Mouse (Mus musculus) hindbrain, embryonic 14.5 days (tissue): Measurements from ENCODE around the gene B4galt5. TPM values are rescaled to one million over a fixed set of nuclear protein-coding genes. Genes with fewer than 3 reads are reported as not detected.

Source experiments
- ATAC-seq: fragments of 200-750 bp; cut with Nextera tagmentation; 2 replicates; pipeline ENCODE4 v1.8.0; 2017; ENCODE audit warnings: moderate number of reproducible peaks, mild to moderate bottlenecking, moderate TSS enrichment, moderate library complexity; ENCODE audit not compliant: low FRiP score
- DNase-seq: peaks from one replicate; pipeline ENCODE4 v3.0.0-alpha.2; 2015; ENCODE audit warnings: low spot score
- H3K27ac ChIP-seq: fragments of 300-500 bp; sonication (generic); 2 replicates; pipeline ENCODE4 v1.5.1; 2014; ENCODE audit warnings: mild to moderate bottlenecking, moderate library complexity
- H3K27me3 ChIP-seq: fragments of 300-500 bp; sonication (generic); 2 replicates; pipeline ENCODE4 v1.6.1; 2014; ENCODE audit warnings: mild to moderate bottlenecking, low read length, mixed read lengths; ENCODE audit not compliant: control insufficient read depth, insufficient read depth
- H3K36me3 ChIP-seq: fragments of 300-500 bp; sonication (generic); replicated peaks from 2 replicates; pipeline ENCODE4 v1.6.1; 2014; ENCODE audit not compliant: control insufficient read depth, insufficient read depth
- H3K4me1 ChIP-seq: fragments of 300-500 bp; sonication (generic); replicated peaks from 2 replicates; pipeline ENCODE4 v1.6.1; 2014; ENCODE audit warnings: antibody characterized with exemption, low read length, mixed read lengths; ENCODE audit not compliant: control insufficient read depth, insufficient read depth
- H3K4me2 ChIP-seq: fragments of 300-500 bp; sonication (generic); replicated peaks from 2 replicates; pipeline ENCODE4 v1.6.1; 2014; ENCODE audit warnings: mild to moderate bottlenecking, moderate library complexity
- H3K4me3 ChIP-seq: fragments of 300-500 bp; sonication (generic); replicated peaks from 2 replicates; pipeline ENCODE4 v1.5.1; 2014; ENCODE audit warnings: mild to moderate bottlenecking, low read length
- H3K9ac ChIP-seq: fragments of 300-500 bp; sonication (generic); 2 replicates; pipeline ENCODE4 v1.6.1; 2014
- H3K9me3 ChIP-seq: fragments of 300-500 bp; sonication (generic); 2 replicates; pipeline ENCODE4 v1.6.1; 2016; ENCODE audit warnings: low read length; ENCODE audit not compliant: control insufficient read depth
- WGBS: fragments of 180-500 bp; shearing (Covaris S2); extraction: QIAGEN DNeasy Blood & Tissue Kit; methylation state at CpG from one replicate; pipeline ENCODE4 v1.1.7; 2014; 5-methylcytosine and 5-hydroxymethylcytosine counted together
- polyA plus RNA-seq: library from polyadenylated mRNA; unstranded; fragments of >200 nt; fragmentation: Nextera tagmentation; extraction: Ambion mirVana; gene quantifications from 2 replicates; pipeline ENCODE4 v1.2.1, GENCODE M21; 2014

B4galt5 gene
- polyA plus RNA-seq, 1 experiment from 2014 or later, result 24.7 TPM

DNA sequence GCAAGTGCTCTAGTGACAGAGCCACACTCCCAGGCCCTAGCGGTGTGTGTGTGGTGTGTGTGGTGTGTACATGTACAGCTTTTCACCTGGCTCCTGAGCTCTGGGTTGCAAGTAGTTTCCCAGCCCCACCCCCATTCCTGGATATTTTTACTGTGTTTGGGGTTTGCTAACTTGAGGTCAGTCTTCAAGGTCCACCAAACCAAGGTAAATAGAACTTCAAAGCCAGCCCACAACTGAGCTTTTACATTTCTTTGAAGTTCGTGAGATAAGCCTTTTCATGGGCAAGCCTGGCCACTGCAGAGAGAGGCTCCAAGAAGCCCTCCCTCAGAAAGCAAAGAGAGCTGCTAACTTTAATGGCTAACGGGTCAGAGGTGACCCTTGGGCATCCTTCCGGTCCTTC is 30.0 kb upstream of the B4galt5 start:
- Histone ChIP-seq H3K4me1 (no peaks in the 10 kb centered on the region; the same call in 1 of the 2 replicates), H3K27me3 (no peaks in the 10 kb centered on the region), H3K27ac (no peak overlapping the region), H3K9ac (no peak overlapping the region), H3K36me3 (no peaks in the 10 kb centered on the region), H3K4me3 (no peak overlapping the region), H3K9me3 (no peaks in the 10 kb centered on the region), H3K4me2 (no peak overlapping the region)
- DNase-seq (no peak), ATAC-seq (no peak)
- 35% methylated on average over 4 of the region's 4 CpGs for WGBS

GRCm38 (mm10) chr2:167377697-167378096 is 28.7 kb upstream of the B4galt5 start:
- H3K4me3 ChIP-seq, result no peak overlapping the region
- no peak overlapping the region for H3K4me2 ChIP-seq
- no peak for DNase-seq
- H3K9ac ChIP-seq, result no peak overlapping the region
- no peaks in the 10 kb centered on the region for H3K9me3 ChIP-seq
- 78% methylated on average over 3 of the region's 3 CpGs for WGBS
- no peak overlapping the region for H3K27ac ChIP-seq
- no peak for ATAC-seq
- no peaks in the 10 kb centered on the region; the same call in 1 of the 2 replicates for H3K4me1 ChIP-seq
- H3K27me3 ChIP-seq, result no peaks in the 10 kb centered on the region
- H3K36me3 ChIP-seq, result no peaks in the 10 kb centered on the region

- Histone ChIP-seq H3K4me2 (no peak overlapping the region), H3K9ac (no peak overlapping the region), H3K36me3 (no peaks in the 10 kb centered on the region), H3K4me1 (no peaks in the 10 kb centered on the region; the same call in 1 of the 2 replicates), H3K4me3 (no peak overlapping the region), H3K27me3 (no peaks in the 10 kb centered on the region), H3K9me3 (no peaks in the 10 kb centered on the region), H3K27ac (no peak overlapping the region)
- no peak for ATAC-seq
- no peak for DNase-seq
- WGBS, result 70% methylated on average over 8 of the region's 8 CpGs
Measured at GRCm38 (mm10) chr2:167376160-167376564, 27.2 kb upstream of the B4galt5 start.

GRCm38 (mm10) chr2:167375688-167376087 is 26.7 kb upstream of the B4galt5 start:
- DNase-seq (no peak), ATAC-seq (no peak)
- H3K9me3 ChIP-seq, result no peaks in the 10 kb centered on the region
- H3K4me3 ChIP-seq, result no peak overlapping the region
- no peaks in the 10 kb centered on the region for H3K36me3 ChIP-seq
- H3K27me3 ChIP-seq, result no peaks in the 10 kb centered on the region
- no peaks in the 10 kb centered on the region; the same call in 1 of the 2 replicates for H3K4me1 ChIP-seq
- no peak overlapping the region for H3K9ac ChIP-seq
- H3K27ac ChIP-seq, result no peak overlapping the region
- H3K4me2 ChIP-seq, result no peak overlapping the region
- 92% methylated on average over 5 of the region's 5 CpGs for WGBS

- H3K4me3 ChIP-seq, result no peak overlapping the region
- no peak overlapping the region for H3K4me2 ChIP-seq
- WGBS, result 79% methylated on average over 9 of the region's 9 CpGs
- ATAC-seq, result no peak
- no peaks in the 10 kb centered on the region for H3K9me3 ChIP-seq
- H3K9ac ChIP-seq, result no peak overlapping the region
- no peak for DNase-seq
- H3K27me3 ChIP-seq, result no peaks in the 10 kb centered on the region
- no peaks in the 10 kb centered on the region for H3K4me1 ChIP-seq
- no peak overlapping the region for H3K27ac ChIP-seq
- no peaks in the 10 kb centered on the region for H3K36me3 ChIP-seq
Measured at GRCm38 (mm10) chr2:167375135-167375534, 26.2 kb upstream of the B4galt5 start.

DNA sequence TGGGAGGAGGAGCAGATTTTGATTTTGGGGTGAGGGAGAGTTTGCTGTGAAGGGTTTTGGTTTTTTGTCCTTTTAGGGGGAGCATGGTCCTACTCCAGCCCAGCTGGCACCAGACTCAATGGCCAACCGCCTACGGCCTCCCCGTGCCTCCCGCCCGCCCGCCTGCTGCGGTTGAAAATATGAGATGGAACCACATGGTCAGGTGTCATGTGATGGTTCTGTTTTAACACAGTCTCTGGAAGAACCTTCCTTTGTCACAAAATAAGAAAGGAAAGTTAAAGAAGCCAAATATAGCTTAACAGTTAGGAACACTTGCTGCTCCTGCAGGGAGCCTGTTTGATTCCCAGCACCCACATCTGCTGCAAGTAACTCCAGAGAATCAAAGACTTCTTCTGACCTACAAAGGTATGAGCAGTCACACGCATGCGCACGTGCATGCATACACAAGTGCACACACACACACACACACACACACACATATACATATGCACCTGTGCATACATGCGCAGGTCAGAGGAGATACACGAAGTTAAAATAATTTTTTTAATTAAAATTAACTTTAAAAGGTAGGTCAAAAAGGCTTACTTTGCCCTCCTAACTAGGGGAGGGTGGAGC is 25.3 kb upstream of the B4galt5 start:
- H3K9ac ChIP-seq, result no peak overlapping the region
- ATAC-seq, result no peak
- no peak overlapping the region for H3K4me2 ChIP-seq
- no peaks in the 10 kb centered on the region for H3K36me3 ChIP-seq
- no peaks in the 10 kb centered on the region for H3K27me3 ChIP-seq
- DNase-seq, result no peak
- no peaks in the 10 kb centered on the region for H3K4me1 ChIP-seq
- H3K4me3 ChIP-seq, result no peak overlapping the region
- H3K27ac ChIP-seq, result no peak overlapping the region
- H3K9me3 ChIP-seq, result no peaks in the 10 kb centered on the region
- WGBS, result 91% methylated on average over 12 of the region's 12 CpGs

DNA sequence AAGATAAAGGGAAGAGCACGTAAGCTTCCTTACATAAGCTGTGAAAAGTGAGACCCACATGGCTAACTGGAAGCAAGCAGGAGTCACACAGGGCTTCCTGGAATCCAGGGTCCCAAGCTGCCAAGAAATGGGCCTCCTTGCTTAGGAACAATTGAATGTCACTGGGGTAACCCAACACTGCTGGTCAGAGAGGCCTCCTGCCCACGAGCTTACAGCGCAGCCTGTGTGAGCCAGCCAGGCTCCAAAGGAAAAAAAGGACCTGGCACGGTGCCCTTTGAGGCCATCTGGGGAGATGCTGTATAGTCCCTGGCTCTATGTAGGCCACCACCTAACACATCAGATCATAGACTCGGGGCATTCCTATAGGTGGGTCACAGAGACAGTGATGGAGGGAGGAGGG is 24.3 kb upstream of the B4galt5 start:
- Histone ChIP-seq H3K9ac (no peak overlapping the region), H3K4me1 (no peaks in the 10 kb centered on the region), H3K27ac (no peak overlapping the region), H3K36me3 (no peaks in the 10 kb centered on the region), H3K4me3 (no peak overlapping the region), H3K9me3 (no peaks in the 10 kb centered on the region), H3K27me3 (no peaks in the 10 kb centered on the region), H3K4me2 (no peak overlapping the region)
- ATAC-seq, result no peak
- 77% methylated on average over 5 of the region's 5 CpGs for WGBS
- DNase-seq, result peak; percentile 35

DNA sequence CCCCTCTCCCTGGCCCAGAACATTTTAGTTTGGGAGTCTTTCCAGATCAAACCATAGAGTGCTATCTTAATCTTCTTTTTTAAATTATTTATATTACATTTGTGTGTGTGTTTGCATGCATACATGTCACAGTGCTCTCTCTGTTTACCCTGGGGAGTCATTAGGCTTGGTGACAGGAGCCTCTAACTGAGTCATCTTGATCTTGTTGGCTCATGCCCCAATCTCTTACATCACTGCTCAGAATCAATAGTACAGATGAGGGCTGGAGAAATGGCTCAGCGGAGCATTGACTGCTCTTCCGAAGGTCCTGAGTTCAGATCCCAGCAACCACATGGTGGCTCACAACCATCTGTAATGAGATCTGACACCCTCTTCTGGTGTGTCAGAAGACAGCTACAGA is 22.5 kb upstream of the B4galt5 start:
- Histone ChIP-seq H3K9me3 (no peaks in the 10 kb centered on the region), H3K36me3 (no peaks in the 10 kb centered on the region), H3K27ac (no peak overlapping the region), H3K4me2 (no peak overlapping the region), H3K4me3 (no peak overlapping the region), H3K4me1 (no peaks in the 10 kb centered on the region), H3K9ac (no peak overlapping the region), H3K27me3 (no peaks in the 10 kb centered on the region)
- 85% methylated on average over 2 of the region's 2 CpGs for WGBS
- DNase-seq (no peak), ATAC-seq (no peak)

GRCm38 (mm10) chr2:167368328-167368727 is 19.3 kb upstream of the B4galt5 start:
- H3K4me3 ChIP-seq, result no peak overlapping the region
- DNase-seq, result no peak
- no peaks in the 10 kb centered on the region for H3K27me3 ChIP-seq
- no peak overlapping the region for H3K4me2 ChIP-seq
- no peaks in the 10 kb centered on the region for H3K36me3 ChIP-seq
- no peak overlapping the region for H3K27ac ChIP-seq
- ATAC-seq, result no peak
- WGBS, result 77% methylated on average over 9 of the region's 9 CpGs
- H3K9me3 ChIP-seq, result no peaks in the 10 kb centered on the region
- H3K9ac ChIP-seq, result no peak overlapping the region
- H3K4me1 ChIP-seq, result no peaks in the 10 kb centered on the region

- no peaks in the 10 kb centered on the region for H3K27me3 ChIP-seq
- no peaks in the 10 kb centered on the region for H3K9me3 ChIP-seq
- no peak overlapping the region for H3K4me2 ChIP-seq
- no peaks in the 10 kb centered on the region for H3K4me1 ChIP-seq
- H3K4me3 ChIP-seq, result no peak overlapping the region
- no peaks in the 10 kb centered on the region for H3K36me3 ChIP-seq
- DNase-seq (no peak), ATAC-seq (no peak)
- no peak overlapping the region for H3K27ac ChIP-seq
- 66% methylated on average over 20 of the region's 20 CpGs for WGBS
- H3K9ac ChIP-seq, result no peak overlapping the region
Measured at GRCm38 (mm10) chr2:167367777-167368281, 18.8 kb upstream of the B4galt5 start.
